Mouse (Mus musculus) liver, embryonic 16.5 days (tissue): ENCODE results near the gene Ap1g2. TPM values are rescaled to one million over a fixed set of nuclear protein-coding genes. Genes with fewer than 3 reads are reported as not detected.

Experiments used
- ATAC-seq: fragments of 200-750 bp; cut with Nextera tagmentation; 2 replicates; pipeline ENCODE4 v1.8.0; 2017; ENCODE audit warnings: low read depth, mild to moderate bottlenecking, moderate number of reproducible peaks, moderate library complexity
- H3K27ac ChIP-seq: fragments of 300-500 bp; sonication (generic); 2 replicates; pipeline ENCODE4 v1.5.1; 2014; ENCODE audit warnings: mild to moderate bottlenecking, low read length
- H3K27me3 ChIP-seq: fragments of 300-500 bp; sonication (generic); 2 replicates; pipeline ENCODE4 v1.6.1; 2014; ENCODE audit warnings: low read depth, low read length, mixed read lengths; ENCODE audit not compliant: control insufficient read depth, insufficient read depth
- H3K36me3 ChIP-seq: fragments of 300-500 bp; sonication (generic); 2 replicates; pipeline ENCODE4 v1.6.1; 2014; ENCODE audit warnings: mild to moderate bottlenecking; ENCODE audit not compliant: control insufficient read depth, insufficient read depth
- H3K4me1 ChIP-seq: fragments of 300-500 bp; sonication (generic); 2 replicates; pipeline ENCODE4 v1.6.1; 2014; ENCODE audit warnings: low read depth, low read length, mixed read lengths; ENCODE audit not compliant: control insufficient read depth
- H3K4me2 ChIP-seq: fragments of 300-500 bp; sonication (generic); 2 replicates; pipeline ENCODE4 v1.6.1; 2014; ENCODE audit warnings: low read depth, low read length, mixed read lengths
- H3K4me3 ChIP-seq: fragments of 300-500 bp; sonication (generic); 2 replicates; pipeline ENCODE4 v1.5.1; 2014; ENCODE audit warnings: low read depth, mild to moderate bottlenecking, low read length
- H3K9ac ChIP-seq: fragments of 300-500 bp; sonication (generic); 2 replicates; pipeline ENCODE4 v1.6.1; 2014; ENCODE audit warnings: low read depth, low read length
- H3K9me3 ChIP-seq: fragments of 300-500 bp; sonication (generic); replicated peaks from 2 replicates; pipeline ENCODE4 v1.6.1; 2016; ENCODE audit warnings: low read length; ENCODE audit not compliant: control insufficient read depth
- WGBS: fragments of 180-500 bp; shearing (Covaris S2); extraction: QIAGEN DNeasy Blood & Tissue Kit; methylation state at CpG from one replicate; pipeline ENCODE4 v1.1.7; 2014; ENCODE audit not compliant: insufficient replicate concordance; 5-methylcytosine and 5-hydroxymethylcytosine counted together
- polyA plus RNA-seq: library from polyadenylated mRNA; unstranded; fragments of >200 nt; fragmentation: Nextera tagmentation; extraction: Ambion mirVana; gene quantifications from 2 replicates; pipeline ENCODE4 v1.2.1, GENCODE M21; 2015

The Ap1g2 gene
- polyA plus RNA-seq, 1 experiment from 2014 or later: 19.8 TPM

DNA sequence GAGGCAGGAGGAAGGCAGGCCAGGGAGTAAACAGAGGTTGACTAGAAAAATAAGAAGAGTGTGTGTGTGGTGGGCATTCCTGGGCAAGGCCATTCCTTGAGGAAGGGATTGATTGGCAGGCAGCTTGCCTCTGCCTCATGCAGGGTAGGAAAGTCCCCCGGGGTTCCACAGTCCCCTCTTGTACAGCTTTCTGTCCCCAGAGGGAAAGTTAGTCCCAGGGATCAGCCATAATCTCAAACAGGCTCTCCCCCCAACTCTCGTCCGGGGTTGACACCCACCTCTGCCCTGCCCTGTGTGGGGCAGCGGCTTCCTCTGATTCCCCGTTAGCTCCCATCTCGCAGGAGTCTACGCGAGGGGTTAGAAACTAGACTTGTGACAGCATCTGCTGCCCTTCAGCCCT lies 597 bp upstream of the Ap1g2 start:
- H3K4me1 ChIP-seq: peaks cover 15% of the 10 kb centered on the region
- H3K4me3 ChIP-seq: no peak overlapping the region
- peaks cover 6% of the 10 kb centered on the region for H3K36me3 ChIP-seq
- H3K27me3 ChIP-seq: peaks cover 22% of the 10 kb centered on the region
- no peak overlapping the region for H3K27ac ChIP-seq
- H3K9ac ChIP-seq: no peak overlapping the region; the same call in 1 of the 2 replicates
- 64% methylated on average over 8 of the region's 8 CpGs for WGBS
- peak overlapping the region; percentile 97; the same call in 1 of the 2 replicates for H3K4me2 ChIP-seq
- ATAC-seq: no peak
- no peaks in the 10 kb centered on the region for H3K9me3 ChIP-seq

GRCm38 (mm10) chr14:55105386-55105785 lies 1.0 kb downstream of the Ap1g2 start:
- 11% methylated on average over 7 of the region's 7 CpGs for WGBS
- Histone ChIP-seq H3K9ac (peak overlapping the region; percentile 73), H3K4me1 (peaks cover 15% of the 10 kb centered on the region), H3K4me3 (peak overlapping the region; percentile 76), H3K4me2 (peak overlapping the region; percentile 97), H3K36me3 (peaks cover 6% of the 10 kb centered on the region), H3K27me3 (peaks cover 15% of the 10 kb centered on the region), H3K27ac (no peak overlapping the region; the same call in 1 of the 2 replicates), H3K9me3 (no peaks in the 10 kb centered on the region)
- no peak for ATAC-seq

DNA sequence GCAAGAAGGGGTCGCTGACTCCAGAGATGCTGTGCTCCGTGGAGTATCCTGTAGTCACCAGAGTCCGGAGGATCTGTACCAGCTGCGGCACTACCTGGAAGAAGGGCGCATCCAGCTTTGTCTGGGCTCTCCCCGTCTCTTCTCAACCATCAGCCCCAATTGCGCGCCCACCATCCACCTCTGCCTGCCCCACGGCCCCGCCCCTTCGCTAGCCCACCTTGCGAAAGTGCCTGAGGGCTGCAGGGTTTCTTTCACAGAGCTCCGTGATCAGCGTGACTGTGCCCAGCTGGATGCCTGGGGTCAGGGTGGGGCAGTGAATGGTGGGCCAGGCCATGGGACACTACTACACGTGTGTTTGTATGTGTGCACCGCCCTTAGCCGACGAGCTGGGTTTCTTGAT lies 2.0 kb downstream of the Ap1g2 start:
- Histone ChIP-seq H3K4me3 (no peak overlapping the region), H3K4me2 (no peak overlapping the region), H3K4me1 (peaks cover 15% of the 10 kb centered on the region), H3K36me3 (peaks cover 6% of the 10 kb centered on the region), H3K9me3 (no peaks in the 10 kb centered on the region), H3K9ac (no peak overlapping the region), H3K27me3 (peaks cover 5% of the 10 kb centered on the region), H3K27ac (no peak overlapping the region)
- ATAC-seq: no peak
- WGBS: 86% methylated on average over 18 of the region's 18 CpGs

- 78% methylated on average over 15 of the region's 15 CpGs for WGBS
- Histone ChIP-seq H3K9me3 (no peaks in the 10 kb centered on the region), H3K4me2 (no peak overlapping the region), H3K4me3 (no peak overlapping the region), H3K4me1 (peaks cover 15% of the 10 kb centered on the region), H3K27ac (no peak overlapping the region), H3K36me3 (peaks cover 9% of the 10 kb centered on the region), H3K9ac (no peak overlapping the region), H3K27me3 (no peaks in the 10 kb centered on the region)
- ATAC-seq: no peak
Observed at GRCm38 (mm10) chr14:55102253-55102785, 4.1 kb downstream of the Ap1g2 start.

GRCm38 (mm10) chr14:55101592-55101991 lies 4.8 kb downstream of the Ap1g2 start:
- ATAC-seq: no peak
- H3K27ac ChIP-seq: no peak overlapping the region
- no peaks in the 10 kb centered on the region for H3K9me3 ChIP-seq
- peaks cover 9% of the 10 kb centered on the region for H3K36me3 ChIP-seq
- no peak overlapping the region for H3K4me2 ChIP-seq
- H3K4me1 ChIP-seq: peaks cover 12% of the 10 kb centered on the region
- H3K27me3 ChIP-seq: no peaks in the 10 kb centered on the region
- H3K9ac ChIP-seq: no peak overlapping the region
- no peak overlapping the region for H3K4me3 ChIP-seq
- WGBS: 47% methylated on average over 4 of the region's 4 CpGs

DNA sequence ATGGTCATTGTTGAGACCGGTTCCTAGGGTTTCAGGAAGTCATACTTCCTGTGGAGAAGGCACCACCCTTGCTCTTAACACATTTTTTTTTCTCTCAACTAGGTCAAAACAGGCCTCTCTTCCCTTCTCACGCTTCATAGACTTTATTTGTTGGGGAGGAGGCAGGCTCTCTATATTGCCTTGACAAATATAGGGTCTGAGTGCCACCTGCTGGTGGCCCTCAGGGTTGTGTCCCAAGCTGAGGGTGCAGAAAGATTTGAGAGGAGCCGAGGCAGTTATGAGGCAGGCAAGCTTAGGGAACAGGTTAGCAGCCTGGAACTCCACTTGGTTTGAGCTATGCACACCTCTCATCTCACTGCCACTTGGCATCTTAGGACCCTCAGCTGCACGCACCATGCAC lies 8.3 kb downstream of the Ap1g2 start:
- WGBS: 52% methylated on average over 4 of the region's 4 CpGs

GRCm38 (mm10) chr14:55097646-55098045 lies 8.7 kb downstream of the Ap1g2 start:
- Histone ChIP-seq H3K27ac (no peak overlapping the region), H3K36me3 (peaks cover 6% of the 10 kb centered on the region), H3K4me1 (peaks cover 18% of the 10 kb centered on the region), H3K9me3 (no peaks in the 10 kb centered on the region), H3K27me3 (no peaks in the 10 kb centered on the region), H3K4me3 (no peak overlapping the region), H3K4me2 (no peak overlapping the region), H3K9ac (no peak overlapping the region)
- 67% methylated on average over 10 of the region's 10 CpGs for whole genome bisulfite sequencing
- no peak for ATAC-seq

More for the DNA sequence above, 8.3 kb downstream of the Ap1g2 start:
- no peaks in the 10 kb centered on the region for H3K27me3 ChIP-seq
- no peak overlapping the region for H3K27ac ChIP-seq
- H3K4me3 ChIP-seq: no peak overlapping the region
- H3K9me3 ChIP-seq: no peaks in the 10 kb centered on the region
- no peak overlapping the region for H3K9ac ChIP-seq
- no peak overlapping the region for H3K4me2 ChIP-seq
- no peak for ATAC-seq
- peaks cover 9% of the 10 kb centered on the region for H3K36me3 ChIP-seq
- H3K4me1 ChIP-seq: peaks cover 18% of the 10 kb centered on the region

GRCm38 (mm10) chr14:55096573-55097087 lies 9.8 kb downstream of the Ap1g2 start:
- Histone ChIP-seq H3K4me1 (peaks cover 21% of the 10 kb centered on the region), H3K36me3 (peaks cover 4% of the 10 kb centered on the region; the same call in 1 of the 2 replicates), H3K4me2 (no peak overlapping the region), H3K27me3 (no peaks in the 10 kb centered on the region), H3K9me3 (no peaks in the 10 kb centered on the region), H3K27ac (no peak overlapping the region), H3K4me3 (no peak overlapping the region), H3K9ac (no peak overlapping the region)
- 71% methylated on average over 9 of the region's 9 CpGs for WGBS
- no peak for ATAC-seq

GRCm38 (mm10) chr14:55095671-55096070 lies 10.7 kb downstream of the Ap1g2 start:
- H3K9me3 ChIP-seq: no peaks in the 10 kb centered on the region
- H3K36me3 ChIP-seq: peaks cover 4% of the 10 kb centered on the region; the same call in 1 of the 2 replicates
- H3K27ac ChIP-seq: 0 out of 2 replicates have a peak overlapping the region, but pooled peaks have one; percentile 13
- H3K4me3 ChIP-seq: peak overlapping the region; percentile 69
- peaks cover 28% of the 10 kb centered on the region for H3K4me1 ChIP-seq
- ATAC-seq: no peak
- no peaks in the 10 kb centered on the region for H3K27me3 ChIP-seq
- peak overlapping the region; percentile 76 for H3K4me2 ChIP-seq
- H3K9ac ChIP-seq: peak overlapping the region; percentile 68
- 49% methylated on average over 12 of the region's 12 CpGs for WGBS
